Mouse (Mus musculus) spleen, adult 12 weeks (tissue): ENCODE results near the gene Hoxc11.

Experiments
- DNase-seq: peaks from one replicate; pipeline ENCODE4 v3.0.0; 2022; ENCODE audit warnings: low spot score

The Hoxc11 gene

DNA sequence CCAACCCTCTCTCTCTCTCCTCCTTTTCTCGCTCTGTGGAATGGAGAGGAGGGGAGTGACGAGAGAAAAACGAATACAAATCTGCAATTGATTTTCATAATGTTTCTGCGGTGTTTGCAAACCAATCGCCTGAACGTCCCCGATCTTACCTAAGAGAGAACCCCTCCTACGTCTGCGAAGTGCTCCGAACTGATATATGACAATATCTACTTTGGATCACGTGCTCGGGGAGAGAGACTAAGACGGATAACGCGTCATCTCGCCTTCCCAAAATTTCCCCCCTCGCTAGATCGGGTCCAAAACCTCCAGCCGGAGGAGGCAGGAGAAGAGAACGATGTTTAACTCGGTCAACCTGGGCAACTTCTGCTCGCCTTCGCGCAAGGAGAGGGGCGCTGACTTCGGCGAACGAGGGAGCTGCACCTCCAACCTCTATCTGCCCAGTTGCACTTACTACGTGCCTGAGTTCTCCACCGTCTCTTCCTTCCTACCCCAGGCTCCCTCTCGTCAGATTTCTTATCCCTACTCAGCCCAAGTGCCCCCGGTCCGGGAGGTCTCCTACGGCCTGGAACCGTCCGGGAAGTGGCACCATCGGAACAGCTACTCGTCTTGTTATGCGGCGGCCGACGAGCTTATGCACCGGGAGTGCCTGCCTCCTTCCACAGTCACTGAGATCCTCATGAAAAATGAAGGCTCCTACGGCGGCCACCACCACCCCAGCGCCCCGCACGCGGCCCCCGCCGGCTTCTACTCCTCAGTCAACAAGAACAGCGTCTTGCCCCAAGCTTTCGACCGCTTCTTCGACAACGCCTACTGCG is at the start of gene Hoxc11:
Gene Hoxc11 (plus strand): TSS at position 236 of the 815 bp plus-strand sequence.
- DNase-seq, result no peak

DNA sequence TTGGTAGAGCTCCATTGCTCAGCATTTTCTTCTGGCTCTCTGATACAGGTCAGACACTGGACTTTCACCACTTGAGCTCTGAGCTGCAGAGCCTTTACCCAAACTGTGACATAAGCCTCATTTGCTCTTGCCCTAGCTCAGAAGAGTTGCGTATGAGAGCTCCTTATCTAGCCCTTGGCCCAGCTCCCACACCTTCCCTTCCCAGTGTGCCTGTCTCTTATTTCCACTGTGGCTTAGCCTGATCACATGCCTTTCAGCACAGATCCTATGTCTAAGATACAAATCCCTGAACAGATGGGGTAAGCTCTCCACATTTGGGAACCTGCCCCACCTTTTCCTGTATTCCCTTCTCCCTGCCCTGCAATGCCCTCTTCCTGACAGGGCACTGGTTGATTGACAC is 49.3 kb upstream of the Hoxc11 start:
- no peak for DNase-seq

DNA sequence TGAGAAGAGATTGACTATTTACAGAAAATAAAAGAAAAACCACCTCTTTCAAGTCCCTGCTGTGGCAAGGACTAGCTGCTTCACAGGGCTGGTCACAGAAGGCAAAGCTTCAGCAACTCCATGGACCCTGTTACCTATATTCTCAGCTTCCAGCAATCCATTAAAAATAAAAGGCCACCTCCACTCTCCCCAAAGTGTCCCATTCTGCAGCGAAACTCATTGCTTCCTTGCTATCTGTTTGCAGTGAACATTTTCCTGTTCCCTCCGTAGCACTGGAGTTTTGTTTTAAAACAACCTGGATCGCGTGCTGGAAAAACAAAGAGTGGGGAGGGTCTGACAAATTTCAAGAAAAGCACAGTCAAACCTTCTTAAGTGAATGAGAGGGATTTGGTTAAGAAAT is 44.7 kb upstream of the Hoxc11 start:
- no peak for DNase-seq

DNA sequence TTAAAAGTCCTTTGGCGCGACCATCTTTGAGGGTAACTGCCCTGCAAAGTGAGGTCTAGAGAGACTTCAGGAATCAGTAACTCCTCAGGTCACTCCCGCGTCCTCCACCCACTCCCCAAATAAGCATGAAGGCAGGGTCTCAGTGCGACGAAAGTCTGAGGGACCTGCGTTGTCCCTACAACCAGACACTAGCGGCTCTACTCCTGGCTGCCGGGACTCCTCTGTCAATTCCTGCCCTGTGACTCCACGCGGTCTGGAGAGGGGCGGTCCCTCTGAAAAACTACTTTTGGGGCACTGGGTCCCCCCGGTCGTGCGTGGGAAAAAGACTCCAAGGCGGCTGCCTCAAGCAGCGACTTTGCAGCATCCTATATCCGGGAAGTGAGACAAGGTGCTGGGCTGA is 44.2 kb upstream of the Hoxc11 start:
- DNase-seq, result no peak

DNA sequence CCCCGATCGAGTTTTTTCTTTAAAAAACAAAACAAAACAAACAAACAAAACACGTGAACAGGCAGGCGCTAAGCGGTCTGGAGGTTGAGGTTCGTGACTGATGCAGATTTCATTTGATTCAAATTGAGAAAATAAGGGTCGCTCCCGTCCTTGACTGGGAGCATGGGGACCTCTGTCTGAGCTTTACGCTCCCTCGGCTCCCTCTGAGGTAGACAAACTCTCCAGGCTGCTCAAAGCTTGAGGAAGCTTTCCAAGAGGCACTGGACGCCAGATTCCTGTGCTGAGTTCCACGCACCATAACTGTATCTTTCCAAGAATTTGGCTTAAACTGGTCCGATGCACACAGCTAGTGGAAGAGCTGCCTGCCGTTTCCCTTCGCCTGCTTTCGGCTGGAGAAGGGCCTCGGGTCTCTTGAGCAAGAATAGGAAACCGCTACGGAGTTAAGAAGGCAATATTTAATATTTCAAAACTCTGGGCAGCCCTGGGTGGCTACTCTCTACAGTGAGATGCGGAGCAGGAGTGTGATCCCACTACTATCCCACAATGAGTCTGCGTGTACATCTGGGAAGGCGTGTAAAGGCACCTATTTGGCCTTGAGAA is 43.6 kb upstream of the Hoxc11 start:
- DNase-seq, result no peak

DNA sequence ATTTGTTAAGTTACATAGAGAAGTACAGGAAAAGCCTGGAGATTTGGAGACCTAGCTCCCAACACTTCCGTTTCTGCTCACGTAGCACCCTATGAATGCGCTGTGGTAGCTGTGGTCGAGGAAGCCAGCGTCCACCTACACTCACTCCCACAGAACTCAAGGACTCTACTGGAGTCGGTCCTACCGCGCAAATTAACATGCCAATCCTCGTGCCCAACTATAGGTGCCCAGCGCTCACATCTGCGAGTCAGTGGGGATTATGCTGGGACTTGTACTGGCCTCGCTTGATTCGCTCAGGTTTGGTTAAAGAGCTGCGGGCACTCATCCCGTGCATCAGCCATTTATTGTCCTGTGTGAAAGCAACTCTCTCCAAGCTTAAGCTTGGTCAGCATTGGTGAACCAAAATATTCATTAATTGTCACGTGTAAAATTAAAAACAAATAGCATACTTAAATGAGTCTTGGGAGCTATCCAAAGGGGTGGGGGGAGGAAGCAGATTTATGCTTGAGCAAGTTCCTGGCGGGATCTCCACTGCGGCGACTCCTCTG is 41.1 kb upstream of the Hoxc11 start:
- DNase-seq, result no peak

DNA sequence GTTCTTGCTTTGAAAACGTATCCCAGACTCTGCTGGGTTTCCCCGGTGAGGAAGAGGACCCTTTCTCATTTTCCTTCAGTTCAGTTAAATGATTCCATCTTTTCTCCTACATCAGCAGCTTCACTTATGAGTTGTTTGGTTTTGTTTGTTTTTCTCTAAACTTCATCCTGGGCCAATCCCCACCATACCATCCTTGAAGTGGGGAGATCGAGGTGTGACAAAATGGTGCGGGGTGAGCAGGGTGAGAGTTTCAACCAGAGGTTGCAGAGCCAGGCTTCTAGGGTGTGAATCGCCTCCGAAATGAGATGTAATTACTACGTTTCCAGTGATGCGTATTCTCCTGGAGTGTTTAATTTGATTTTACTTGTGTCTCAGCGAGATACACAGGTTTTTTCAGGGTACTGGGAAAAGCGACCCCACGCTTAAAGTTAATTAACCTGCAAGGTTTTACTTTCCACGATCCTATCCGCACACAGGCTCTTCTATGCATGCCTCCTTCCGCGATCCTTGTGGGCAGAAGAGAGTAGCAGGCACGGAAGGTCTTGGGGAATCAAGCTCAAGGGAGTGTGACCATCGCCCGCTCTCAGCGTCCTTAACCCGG is 36.2 kb upstream of the Hoxc11 start:
- DNase-seq, result no peak

DNA sequence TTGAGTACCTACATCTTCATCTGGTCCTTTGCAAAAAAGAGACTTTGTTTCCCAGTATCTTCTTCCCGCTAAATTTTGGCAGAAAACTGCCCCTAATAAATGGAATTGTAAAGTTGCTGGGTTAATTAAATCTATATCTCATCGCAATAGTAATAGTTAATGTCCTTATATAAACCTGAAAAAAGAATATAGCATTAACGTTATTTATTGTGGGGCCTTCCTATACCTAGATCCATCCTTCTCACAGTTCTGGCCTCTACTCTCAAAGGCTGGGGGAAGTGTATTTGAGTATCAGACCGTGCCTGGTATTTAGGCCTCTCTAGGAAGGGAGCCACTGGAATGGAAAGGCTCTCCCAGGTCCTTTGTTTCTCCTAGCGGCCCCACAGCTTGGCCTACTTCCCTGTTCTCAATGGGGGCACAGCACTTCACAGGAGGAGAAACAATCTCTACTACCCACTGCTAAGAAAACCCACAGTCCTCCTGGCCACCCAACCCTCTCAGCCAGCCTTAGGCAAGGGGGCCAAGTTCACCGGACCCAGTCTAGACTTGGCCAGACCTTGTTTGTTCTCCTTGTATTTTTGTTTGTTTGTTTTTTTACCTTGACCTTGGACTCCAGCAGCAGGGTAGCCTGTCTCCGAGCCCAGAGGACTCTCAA is 35.5 kb upstream of the Hoxc11 start:
- no peak for DNase-seq

DNA sequence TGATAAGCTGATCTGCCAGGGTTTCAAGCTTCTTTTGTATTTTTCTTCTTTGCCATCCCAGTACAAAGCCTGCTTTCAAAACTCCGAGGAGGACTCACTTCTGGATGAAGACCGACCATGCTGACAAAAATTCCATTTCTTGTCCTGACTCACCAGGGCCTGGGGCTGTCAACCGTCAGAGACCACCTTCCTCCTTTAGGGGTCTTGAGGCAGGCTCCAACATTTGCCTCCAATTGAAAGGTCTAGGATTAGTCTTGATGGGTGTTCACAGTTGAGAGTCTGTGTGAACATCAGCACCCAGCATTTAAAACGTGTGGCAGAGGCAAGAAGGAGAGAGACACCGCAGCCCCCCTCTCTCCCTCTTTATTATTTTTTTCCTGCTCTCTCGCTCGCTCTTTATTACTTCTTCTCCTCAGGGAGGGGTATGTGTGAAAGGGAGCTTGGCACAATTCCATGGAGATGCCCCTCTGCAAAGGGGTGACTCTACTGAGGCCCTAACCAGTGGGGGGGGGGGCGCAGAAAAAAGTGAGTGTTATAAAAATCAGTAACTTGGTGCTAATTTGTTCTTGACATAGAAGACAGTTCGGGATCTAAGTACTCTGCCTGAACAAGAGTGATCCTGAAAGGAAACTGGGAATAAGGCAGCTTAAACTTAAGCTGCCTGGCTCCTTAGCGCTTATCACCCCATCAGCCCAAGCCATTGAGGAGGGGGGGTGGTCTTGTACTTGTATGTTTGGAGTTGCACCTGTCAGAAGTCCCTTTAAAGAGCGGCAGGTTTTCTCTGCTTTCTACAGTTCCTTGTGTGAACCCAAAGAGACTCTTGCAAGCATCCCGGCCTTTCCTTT is 34.7 kb upstream of the Hoxc11 start:
- no peak for DNase-seq

DNA sequence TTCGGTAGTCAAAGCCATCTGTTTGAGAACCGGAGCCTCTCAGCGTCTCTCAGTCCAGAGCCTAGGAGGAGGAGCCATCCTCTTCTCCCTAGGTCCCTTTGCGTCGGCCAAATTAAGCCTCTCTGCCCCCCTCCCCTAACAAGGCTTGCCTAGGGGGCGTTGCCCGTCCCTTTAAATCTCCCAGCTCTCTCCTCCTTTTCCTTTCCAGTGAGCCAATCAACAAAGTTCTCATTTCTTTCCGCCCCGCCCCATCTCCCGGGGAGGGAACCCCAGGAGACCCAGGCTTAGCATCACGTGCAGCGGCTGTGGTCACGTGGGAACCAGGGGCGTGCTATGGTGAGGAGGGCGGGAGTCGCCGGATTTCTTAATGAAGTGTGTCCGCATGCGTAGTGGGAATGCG is 33.6 kb upstream of the Hoxc11 start:
- DNase-seq, result no peak

DNA sequence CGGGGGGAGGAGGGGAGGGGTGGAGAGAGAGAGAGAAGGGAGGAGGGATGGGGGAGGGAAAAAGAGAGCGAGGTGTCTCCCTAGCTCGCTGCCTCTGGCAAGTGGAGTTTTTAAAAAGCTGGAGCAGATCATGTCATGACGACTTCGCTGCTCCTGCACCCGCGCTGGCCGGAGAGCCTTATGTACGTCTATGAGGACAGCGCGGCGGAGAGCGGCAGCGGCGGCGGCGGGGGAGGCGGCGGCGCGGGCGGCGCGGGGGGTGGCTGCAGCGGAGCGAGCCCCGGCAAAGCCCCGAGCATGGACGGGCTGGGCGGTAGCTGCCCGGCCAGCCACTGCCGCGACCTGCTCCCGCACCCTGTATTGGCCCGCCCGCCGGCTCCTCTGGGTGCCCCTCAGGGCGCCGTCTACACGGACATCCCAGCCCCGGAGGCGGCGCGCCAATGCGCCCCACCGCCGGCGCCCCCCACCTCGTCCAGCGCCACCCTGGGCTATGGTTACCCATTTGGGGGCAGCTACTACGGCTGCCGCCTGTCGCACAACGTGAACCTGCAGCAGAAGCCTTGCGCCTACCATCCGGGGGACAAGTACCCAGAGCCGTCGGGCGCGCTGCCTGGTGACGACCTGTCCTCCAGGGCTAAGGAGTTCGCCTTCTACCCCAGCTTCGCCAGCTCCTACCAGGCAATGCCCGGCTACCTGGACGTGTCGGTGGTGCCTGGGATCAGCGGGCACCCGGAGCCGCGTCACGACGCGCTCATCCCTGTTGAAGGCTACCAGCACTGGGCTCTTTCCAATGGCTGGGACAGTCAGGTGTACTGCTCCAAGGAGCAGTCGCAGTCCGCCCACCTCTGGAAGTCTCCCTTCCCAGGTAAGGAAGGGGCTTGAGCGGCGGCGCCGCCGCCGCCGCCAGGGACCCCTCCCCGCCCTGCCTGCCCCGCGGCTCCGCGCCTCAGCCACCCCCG is 32.9 kb upstream of the Hoxc11 start, which contains the start of gene Hoxc13:
Gene Hoxc13 (plus strand): TSS at position 51 of the 959 bp plus-strand sequence.
- no peak for DNase-seq

DNA sequence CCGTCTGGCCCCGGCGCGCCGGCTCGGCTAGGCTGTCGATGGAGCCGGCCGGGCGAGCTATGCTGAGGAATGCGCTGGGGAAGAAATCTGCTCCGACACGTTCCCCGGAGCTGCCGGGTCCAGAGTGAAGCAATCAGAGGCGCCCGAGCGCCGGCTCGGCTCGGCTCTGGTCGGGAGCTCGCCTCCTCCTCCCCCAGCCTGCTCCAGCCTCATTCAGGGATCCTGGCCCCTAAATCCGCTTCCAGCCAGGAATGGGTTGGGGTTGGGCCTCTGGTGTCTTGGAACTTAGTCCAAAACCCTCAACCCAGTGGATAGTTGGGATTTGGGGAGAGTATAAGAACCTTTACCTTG is 32.2 kb upstream of the Hoxc11 start:
- no peak for DNase-seq

DNA sequence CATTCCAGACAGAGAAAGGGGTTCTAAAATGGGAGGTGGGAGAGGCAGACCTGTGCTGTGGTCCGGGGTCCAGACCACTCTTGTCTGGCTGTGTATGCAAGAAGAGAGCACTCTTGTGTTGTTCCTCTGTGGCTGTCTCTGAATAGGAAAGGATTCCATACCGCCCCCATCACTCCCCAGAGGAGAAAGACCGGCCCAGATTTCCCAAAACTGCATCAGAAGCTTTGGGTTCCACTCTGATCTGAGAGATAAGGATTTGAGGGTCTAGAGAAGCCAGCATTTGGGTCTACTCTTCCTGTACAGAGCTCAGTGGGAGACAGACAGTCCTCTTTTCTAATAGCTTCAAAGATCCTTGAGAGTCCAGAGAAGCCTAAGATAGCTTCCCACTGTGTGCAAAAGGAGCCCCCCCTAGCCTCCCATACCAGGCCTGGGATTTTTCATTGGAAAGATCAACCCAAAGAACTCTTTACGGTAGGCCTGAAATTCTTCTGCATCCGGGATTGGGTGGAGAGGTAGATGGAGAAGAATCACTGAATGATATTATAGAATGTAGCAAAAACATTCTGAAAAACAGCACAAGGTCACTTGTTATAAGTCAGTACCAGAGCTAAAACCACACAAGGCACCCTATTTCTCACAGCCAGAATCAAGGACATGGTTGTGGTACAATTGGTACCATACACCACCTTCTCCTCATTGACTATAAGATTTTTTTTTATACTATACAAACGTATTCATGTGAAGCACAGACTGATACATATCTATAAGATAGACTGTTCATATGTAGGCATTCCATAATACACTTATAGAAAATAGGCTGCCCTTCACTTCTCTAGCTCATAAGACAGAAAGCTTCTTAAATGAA is 31.4 kb upstream of the Hoxc11 start:
- DNase-seq, result no peak

DNA sequence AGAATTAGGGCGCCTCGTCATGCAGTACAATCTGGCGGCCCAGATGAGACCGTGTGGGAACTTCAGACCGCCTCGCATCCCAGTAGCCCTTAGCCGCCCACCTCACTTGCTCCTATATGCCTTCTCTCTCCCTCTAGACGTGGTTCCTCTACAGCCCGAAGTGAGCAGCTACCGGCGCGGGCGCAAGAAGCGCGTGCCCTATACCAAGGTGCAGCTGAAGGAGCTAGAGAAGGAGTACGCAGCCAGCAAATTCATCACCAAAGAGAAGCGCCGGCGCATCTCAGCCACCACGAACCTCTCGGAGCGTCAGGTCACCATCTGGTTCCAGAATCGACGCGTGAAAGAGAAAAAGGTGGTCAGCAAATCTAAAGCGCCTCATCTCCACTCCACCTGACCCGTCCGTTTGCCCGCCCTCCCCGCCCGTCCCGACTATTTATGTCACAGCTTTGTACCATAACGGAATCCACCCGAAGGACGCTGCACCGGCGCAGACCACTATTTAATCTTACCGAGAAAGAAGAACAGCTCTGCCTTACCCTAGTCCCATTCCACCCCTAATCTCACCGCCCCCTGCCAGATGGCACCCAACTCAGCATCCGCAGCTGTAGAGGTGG is 27.1 kb upstream of the Hoxc11 start:
- DNase-seq, result no peak

DNA sequence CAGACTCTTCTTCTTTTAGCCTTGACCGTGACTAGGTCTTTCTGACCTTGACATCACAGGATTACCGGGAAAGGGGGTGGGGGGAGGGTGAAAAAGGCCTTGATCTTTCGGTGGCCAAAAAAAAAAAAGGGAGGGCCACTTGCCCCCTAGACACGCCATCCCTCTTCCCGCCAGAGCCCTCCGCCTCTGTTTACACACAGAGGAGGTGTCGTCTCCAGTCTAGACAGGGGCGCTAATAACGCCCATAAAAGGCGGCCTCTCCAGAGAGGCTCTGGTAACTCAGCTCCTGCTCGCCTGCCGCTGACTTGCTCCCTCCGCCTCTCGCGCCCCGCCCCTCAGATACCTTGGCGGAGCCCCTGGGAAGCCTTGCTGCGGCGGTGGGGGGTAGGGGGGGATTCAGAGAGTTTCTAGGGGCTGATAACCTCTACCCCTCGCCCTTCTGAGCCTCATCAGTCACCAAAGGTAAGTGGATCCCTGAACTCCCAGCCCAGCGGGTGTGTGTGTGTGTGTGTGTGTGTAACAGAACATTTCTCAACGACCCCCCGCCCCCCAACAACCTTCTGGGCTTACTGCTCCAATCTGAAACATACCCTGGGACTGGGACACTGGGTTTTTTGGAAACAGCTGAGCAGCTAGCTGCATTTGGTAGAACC is 22.4 kb upstream of the Hoxc11 start:
- no peak for DNase-seq

DNA sequence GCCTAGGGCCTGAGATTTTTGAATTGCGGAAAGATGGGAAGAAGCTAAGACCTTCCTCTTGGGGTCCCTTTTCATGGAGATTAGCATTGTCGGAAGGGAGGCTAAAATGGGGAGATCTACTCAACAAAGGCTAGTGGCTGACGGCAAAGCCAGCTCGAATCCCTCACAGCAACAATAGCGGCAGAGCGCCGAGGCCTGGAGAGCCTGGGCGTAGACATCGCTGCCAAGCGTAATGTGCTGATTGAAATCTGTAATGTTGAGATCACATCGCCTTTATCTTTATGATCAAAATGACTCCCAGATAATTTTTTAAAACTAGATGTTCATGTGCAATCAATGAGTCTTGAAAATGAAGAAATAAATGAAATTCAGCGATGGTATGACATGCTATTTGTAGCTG is 19.8 kb upstream of the Hoxc11 start:
- no peak for DNase-seq

DNA sequence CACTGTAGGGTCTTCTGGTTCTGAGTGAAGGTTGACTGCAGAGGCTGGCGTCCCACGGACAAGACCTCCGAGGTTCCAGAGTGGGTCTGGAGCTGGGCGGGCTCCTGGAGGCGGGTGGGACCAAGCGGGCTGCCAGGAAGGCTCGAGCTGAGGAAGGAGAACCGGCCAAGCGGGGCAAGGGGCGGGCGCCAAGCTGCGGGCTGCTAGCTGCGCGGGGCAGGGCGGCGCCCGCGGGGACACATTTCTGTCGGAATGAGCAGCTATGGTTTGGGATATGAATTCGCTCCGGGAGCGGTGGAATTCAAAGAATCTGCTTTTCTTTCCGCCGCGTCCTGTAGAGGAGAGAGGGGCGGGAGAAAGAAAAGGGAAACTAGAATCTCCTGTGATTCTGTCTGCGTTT is 19.3 kb upstream of the Hoxc11 start:
- no peak for DNase-seq

DNA sequence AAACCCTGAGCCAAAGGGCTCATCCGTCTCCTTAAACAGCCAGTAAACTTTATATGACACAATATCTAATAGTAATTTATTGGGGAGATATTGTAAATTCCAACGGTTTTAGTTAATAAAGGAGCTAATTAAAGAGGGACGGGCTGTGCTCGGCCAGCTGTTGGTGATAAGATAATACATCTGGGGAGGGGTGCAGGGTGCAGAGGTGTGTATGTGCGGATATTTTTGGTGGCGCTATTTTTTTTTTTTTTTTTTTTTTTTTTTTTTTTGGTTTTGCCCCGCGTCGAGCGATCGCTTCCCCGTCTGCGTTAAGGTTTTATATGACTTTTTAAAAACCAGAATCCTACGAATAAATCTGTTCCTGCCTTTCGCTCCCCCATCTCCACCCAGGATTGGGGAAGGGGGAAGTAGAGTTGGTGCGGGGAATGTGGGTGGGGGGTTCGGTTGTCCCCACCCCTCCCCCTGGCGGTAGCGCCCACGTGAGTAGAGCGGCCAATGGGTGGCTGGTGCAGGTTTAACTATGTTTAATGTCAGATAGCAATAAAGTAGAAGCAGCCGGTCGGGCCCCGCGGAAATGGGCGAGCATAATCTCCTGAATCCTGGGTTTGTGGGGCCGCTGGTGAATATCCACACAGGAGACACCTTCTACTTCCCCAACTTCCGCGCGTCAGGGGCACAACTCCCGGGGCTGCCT is 17.8 kb upstream of the Hoxc11 start, which contains the start of gene Hoxc12:
Gene Hoxc12 (plus strand): TSS at position 479 of the 694 bp plus-strand sequence.
- DNase-seq, result no peak
